Mouse (Mus musculus) layer of hippocampus, postnatal 10 days (tissue): ENCODE measurements at regions not wholly inside any gene's neighbourhood (a gene's known extent, or its start where the extent isn't known, plus 50 kb on each side); places are given as distances from the start of the nearest gene placed in this dataset.

Experiments used
- DNase-seq, 2 experiments: peaks; one replicate each; pipeline ENCODE4 v3.0.0; 2021; ENCODE audit warnings: low spot score in 2 of 2

DNA sequence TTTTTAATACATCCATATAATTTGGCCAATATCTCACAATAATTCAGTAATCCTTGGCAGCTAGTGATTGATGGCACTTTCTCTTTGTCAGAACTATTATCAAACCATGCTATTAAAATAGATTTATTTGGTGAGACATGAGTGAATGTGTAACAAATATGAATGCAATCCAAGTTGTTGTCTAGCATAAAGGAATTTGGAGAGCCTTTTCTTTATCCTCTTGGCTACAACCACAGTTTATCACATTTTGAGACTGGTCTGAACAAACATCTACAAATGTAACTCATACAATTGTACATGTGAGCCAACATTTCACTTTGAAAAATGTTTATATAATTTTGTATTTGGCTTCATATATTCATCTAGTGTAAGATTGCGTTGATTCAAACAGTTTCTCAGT lies 676.5 kb downstream of the Pcdh7 start:
- DNase-seq = no peak

- DNase-seq = peak in 1 of 2 experiments; percentile 11
Observed at GRCm38 (mm10) chr5:58428265-58428664, 710.5 kb downstream of the Pcdh7 start.

DNA sequence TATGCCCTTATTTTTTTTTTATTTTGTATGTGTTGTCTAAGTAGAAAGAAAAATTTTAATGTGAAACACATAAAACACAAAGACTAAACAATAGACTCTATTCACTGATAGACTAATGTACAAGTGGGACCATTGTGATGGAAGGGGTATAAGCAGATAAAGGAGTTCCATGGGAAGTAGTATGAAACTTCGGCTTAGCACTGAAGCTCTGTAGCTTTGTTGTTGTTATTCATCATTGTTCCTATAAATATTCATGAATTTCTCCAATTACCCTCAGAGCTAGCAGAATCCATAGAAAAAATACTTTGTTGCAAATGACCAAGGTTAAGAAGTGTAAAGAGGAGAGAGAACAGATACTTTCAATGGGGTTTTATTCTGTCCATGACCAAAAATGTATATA lies 718.7 kb downstream of the Pcdh7 start:
- no peak for DNase-seq
